ENCODE assay signal across 10 mouse cellular contexts in genomic region chrX:50607636-50608035, GRCm38 (mm10).
DNase-seq lines count a peak whose midpoint lies in the region; TF ChIP-seq lines count a peak whose summit lies in the region.
"Had no signal": no experiment of that assay in that cellular context is flagged by ENCODE, and none has a peak within 500 bp of the region (broad histone marks: within the 10 kb centered on the region; RNA-seq: fewer than 3 reads in every experiment).

No protein-coding gene starts in this region.

- DNase-seq in cerebellum, adult 11 months = peak; percentile 70
- no peak for DNase-seq in cerebellum, adult 9-11 months
- peak; percentile 89 for DNase-seq in kidney, adult 11 months
- no peak for DNase-seq in kidney, postnatal 14 days
- DNase-seq in urinary bladder, postnatal 25 days (ENCODE audit: low spot score) = peak; percentile 75
- no peak for DNase-seq in urinary bladder, postnatal 10 days (ENCODE audit: low spot score)
- peak; percentile 3 to 9 for DNase-seq in spleen, adult 2 months (ENCODE audit: low read depth in 1 of 2, low spot score in 2 of 2)
- no peak for DNase-seq in c-Kit-positive CD71-positive TER-119-positive erythroid progenitor cells, embryonic 14.5 days (ENCODE audit: low spot score)

- no peaks in the 10 kb centered on the region for H3K36me3 ChIP-seq in spleen, adult 2 months (ENCODE audit: control insufficient read depth, insufficient read depth, low read length)

- TF ChIP-seq CTCF in spleen, adult 2 months (IDR thresholded peaks at IDR 0.05; ENCODE audit: extremely low read depth, insufficient read depth, insufficient read length, insufficient replicate concordance) = no peak

- H3K27ac ChIP-seq in spleen, adult 2 months (ENCODE audit: insufficient read depth, low read length) = no peak overlapping the region
- H3K27ac ChIP-seq: neural tube, embryonic 13.5 days had no signal

- no peaks in the 10 kb centered on the region for H3K4me1 ChIP-seq in spleen, adult 2 months (ENCODE audit: control insufficient read depth, insufficient read depth, insufficient read length)
- H3K4me1 ChIP-seq: neural tube, embryonic 13.5 days had no signal

- no peak overlapping the region for H3K4me3 ChIP-seq in spleen, adult 2 months (ENCODE audit: extremely low read depth, insufficient read depth, insufficient read length)
- H3K4me3 ChIP-seq: erythroblast, embryonic 14.5 days; neural tube, embryonic 13.5 days had no signal

- WGBS in spleen, adult 2 months = 52% methylated on average over 7 of the region's 7 CpGs

- no peaks in the 10 kb centered on the region for H3K27me3 ChIP-seq in spleen, adult 2 months (ENCODE audit: control insufficient read depth, insufficient read depth, low read length)
- H3K27me3 ChIP-seq: neural tube, embryonic 13.5 days had no signal

- TF ChIP-seq POLR2A in spleen, adult 2 months (IDR thresholded peaks at IDR 0.05; ENCODE audit: low read depth, low read length) = no peak

Comparison
In these comparisons a context has a peak if more than half of its experiments do, and no peak if none do; other contexts are left out.
1. DNase-seq: peak in cerebellum, adult 11 months (single experiment), kidney, adult 11 months (single experiment), urinary bladder, postnatal 25 days (single experiment) and spleen, adult 2 months (2 of 2); none in cerebellum, adult 9-11 months (single experiment), kidney, postnatal 14 days (single experiment), urinary bladder, postnatal 10 days (single experiment) and c-Kit-positive CD71-positive TER-119-positive erythroid progenitor cells, embryonic 14.5 days (single experiment).